Mouse (Mus musculus): ENCODE measurements around the gene Gpr62.

DNA sequence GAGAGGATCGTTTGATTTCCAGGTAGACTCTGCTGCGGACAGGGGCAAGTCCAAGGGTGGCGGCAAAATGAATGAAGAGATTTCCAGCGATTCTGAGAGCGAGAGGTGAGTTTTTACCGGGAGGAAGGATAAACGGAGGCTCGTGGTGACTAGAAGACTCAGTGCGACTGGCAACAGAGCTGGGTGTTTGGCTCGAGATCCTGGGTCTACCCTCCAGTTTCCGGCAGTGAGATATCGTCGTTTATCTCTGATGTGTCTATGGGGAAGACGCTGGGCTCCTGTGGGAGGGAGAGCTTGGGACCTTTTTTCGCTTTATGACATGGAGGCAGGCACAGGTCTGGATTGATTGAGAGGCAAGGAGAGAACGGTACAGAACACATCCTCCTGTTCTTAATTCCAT is 11.9 kb upstream of the Gpr62 start:
- TF ChIP-seq CTCF (IDR thresholded peaks at IDR 0.05; ENCODE audit: low read depth) (no peak), EP300 (IDR thresholded peaks at IDR 0.05; ENCODE audit: low read depth) (no peak)
